Mouse (Mus musculus): ENCODE data around the gene Pou2f3.

Gene Pou2f3

DNA sequence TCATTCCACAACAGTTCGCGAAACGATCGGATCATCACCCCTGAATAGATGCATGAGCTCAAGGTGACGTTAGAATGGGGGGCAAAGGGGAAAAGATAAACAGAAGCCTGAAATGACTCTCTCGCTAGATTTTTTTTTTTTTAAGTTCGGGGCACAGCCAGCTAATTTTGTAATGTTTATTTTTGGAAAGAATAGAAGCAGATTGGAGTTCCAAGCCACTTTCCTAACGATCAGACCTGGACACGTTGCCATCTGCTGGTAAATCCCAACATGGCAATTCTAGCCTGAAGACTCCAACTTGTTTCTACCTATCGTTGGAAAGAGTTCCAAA lies 103.0 kb downstream of the Pou2f3 start, which contains the start of gene Arhgef12:
TSS of gene Arhgef12 (minus strand) at position 53 of the 331 bp plus-strand sequence.
- DNase-seq: peak; percentile 65 to 75

DNA sequence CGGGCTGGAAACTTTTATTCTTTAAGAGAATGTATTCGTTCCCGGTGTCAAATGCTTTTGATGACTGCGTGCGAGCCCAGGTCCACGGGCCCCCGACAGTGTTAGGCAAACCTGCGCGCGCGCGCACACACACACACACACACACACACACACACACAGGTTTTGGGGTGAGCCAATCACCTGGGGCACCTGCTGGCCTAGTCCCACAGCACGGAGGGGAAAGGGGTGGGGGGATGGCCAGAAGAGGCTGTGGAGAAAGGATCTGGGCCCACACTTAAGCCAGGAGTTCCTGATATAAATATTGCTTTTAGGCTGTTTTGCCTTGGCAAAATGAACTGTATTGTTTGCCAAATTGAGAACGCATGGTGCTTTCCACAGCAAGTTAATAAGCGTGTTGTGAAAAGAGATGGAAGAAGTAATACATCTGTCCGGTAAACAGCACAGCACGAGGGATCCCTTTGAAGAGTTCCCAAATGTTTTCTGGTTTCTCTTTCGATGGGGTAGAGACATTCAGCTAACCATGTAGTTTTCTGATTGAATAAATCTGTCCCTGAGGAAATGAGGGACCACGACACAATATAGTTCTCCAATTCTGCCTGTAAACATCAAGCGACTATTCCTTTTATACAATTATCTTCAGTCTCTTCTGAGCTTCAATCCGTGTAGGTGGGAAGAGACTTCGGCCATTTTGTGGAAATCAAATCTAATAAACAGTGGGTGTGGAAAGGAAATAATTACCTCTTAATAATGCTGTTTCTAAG lies 103.6 kb downstream of the Pou2f3 start:
- peak in 1 of 2 experiments; percentile 43 for DNase-seq

- DNase-seq: peak; percentile 92
Observed at GRCm38 (mm10) chr9:43105664-43106361, 104.4 kb downstream of the Pou2f3 start.

GRCm38 (mm10) chr9:43104873-43105663 lies 105.1 kb downstream of the Pou2f3 start:
- DNase-seq: peak; percentile 76

DNA sequence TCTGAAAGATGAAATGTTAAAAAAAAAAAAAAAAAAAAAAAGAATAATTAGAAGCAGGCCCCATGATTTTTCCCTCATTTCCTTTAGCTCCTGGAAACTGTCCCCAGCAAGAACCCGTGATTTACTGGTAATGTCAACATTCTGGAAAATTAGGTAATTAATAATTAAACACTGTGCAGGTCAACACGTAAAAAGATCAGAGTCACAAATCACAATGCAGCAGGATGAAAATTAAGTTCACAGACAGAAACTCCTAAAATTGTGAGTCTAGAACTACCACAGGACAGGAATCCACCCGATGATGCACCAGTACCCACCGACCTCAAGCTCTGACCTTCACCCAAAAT lies 105.7 kb downstream of the Pou2f3 start:
- peak in 1 of 2 experiments; percentile 55 for DNase-seq

GRCm38 (mm10) chr9:43103675-43104299 lies 106.4 kb downstream of the Pou2f3 start:
- DNase-seq: no peak

DNA sequence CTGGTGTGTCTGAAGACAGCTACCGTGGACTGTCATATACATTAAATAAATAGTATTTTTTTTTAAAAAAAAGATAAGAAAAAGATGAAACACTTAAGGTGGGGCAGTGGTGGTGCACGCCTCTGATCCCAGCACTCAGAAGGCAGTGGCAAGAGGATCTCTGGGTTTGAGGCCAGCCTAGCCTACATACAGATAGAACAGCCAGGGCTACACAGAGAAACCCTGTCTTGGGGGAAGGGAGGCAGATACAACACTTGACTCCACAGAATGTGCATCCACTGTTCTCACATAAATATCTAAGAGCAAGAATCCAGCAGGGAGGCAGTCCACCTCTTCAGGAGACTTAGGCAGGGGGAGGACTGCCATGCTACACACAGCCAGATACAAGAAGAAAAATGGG lies 107.2 kb downstream of the Pou2f3 start:
- no peak for DNase-seq

DNA sequence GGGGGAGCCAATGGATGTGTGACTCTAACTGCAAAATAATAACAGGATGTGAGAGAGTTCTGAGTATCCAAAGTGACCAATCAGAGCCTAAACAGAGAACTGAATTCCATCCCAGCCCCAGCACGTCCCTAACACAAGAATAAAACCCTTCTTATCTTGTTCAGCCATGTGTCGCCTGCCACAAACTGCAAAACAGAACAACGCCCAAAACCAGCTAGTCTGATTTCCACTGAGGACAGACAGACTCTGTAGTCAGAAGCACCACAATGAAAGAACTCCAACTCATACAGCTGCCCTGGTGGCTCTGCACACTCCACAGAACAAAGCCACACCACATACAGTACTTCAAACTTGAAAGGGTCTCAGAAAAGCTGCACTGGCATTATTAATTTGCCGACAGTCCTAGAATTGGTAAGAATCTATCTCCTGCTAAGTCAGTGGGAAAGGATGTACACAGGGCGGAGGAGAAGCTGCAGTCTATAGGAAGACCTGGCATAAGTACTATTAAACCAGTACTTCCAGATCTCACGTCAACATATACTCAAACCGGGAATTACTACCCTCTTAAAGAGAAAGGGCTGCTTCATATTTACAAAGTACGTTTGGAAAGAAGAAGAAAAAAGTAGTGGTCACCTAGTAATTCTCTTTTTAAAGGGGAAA lies 108.1 kb downstream of the Pou2f3 start:
- DNase-seq: no peak

DNA sequence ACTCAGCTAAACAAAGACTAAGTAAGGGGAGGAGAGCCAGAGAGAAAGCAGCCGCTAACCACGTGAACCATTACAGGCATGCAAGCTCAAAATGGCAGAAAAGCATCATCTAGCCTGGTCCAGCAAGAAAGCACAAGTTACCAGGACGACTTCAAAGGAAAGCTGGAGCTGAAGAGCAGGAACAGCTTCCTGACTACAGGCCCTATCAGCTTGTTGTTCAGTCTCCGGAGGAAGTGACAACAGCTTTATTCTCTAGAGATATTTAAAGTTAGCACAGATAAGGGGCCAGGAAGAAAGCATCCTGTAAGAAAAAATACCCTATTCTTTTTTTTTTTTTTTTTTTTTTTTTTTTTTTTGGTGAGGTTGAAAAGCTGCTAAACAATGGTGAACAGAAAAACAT lies 111.2 kb downstream of the Pou2f3 start:
- DNase-seq: no peak

- DNase-seq: no peak
Observed at GRCm38 (mm10) chr9:43097801-43098557, 112.2 kb downstream of the Pou2f3 start.

DNA sequence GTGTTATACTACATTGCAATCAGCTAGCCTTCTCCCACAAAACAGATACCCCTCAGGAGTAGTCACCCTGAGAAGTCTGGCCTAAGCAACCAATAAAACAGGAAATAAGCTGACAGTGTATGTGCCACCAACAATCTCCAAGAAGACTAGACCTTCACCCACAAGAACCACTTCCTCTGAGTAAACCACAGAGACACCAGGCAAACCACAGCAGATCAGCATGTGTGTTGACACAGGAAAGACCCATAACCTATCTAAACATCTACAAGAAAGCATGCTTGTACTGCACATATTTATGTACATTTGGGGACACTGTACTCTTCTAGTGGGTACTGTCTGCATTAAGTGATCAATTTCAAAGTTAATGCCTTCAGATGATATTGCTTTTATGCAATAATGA lies 113.8 kb downstream of the Pou2f3 start:
- no peak for DNase-seq

GRCm38 (mm10) chr9:43094828-43095227 lies 115.3 kb downstream of the Pou2f3 start:
- DNase-seq: no peak

GRCm38 (mm10) chr9:43093803-43094202 lies 116.4 kb downstream of the Pou2f3 start:
- DNase-seq: no peak

- no peak for DNase-seq
Observed at GRCm38 (mm10) chr9:43085686-43086285, 124.4 kb downstream of the Pou2f3 start.

DNA sequence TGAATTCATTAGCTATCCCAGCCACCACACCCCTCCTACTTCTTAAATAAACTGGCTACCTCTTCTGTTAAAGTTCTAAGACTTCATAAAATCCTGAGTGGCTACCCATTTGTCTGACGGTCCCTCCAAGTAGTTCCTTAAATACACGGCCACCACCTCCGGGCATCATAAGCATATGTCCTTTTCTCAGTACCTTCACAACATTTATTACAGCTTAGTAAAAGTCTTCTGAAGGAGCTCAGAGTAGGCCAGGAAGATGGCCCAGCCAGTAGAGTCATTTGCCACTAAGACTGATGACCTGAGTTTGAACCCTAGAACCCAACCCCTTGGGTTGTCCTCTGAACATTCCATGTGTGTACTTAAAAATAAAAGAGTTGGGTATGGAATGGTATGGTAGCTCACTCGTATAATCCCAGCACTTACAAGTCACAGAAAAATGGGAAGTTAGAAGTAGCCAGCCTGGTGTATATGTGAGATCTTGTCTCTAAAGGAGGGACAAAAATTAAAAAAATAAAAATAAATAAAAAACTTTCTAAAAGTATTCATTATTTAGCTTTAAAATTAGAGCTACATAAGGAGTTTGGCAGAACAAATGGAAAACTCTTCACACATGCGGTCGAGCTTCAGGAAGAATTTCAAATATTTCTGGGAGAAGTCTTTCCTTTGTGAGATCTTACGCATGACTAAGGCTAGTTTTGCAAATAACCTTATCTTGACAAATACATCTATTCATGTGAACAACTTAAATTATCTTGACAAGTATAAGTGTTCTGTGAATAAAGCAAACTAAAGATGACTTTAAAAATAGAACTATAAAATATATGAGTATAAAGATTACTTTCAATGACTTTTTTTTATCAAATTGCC lies 125.4 kb downstream of the Pou2f3 start:
- no peak for DNase-seq

- DNase-seq: no peak
Observed at GRCm38 (mm10) chr9:43083441-43084055, 126.6 kb downstream of the Pou2f3 start.

GRCm38 (mm10) chr9:43078711-43079110 lies 131.5 kb downstream of the Pou2f3 start:
- DNase-seq: no peak

DNA sequence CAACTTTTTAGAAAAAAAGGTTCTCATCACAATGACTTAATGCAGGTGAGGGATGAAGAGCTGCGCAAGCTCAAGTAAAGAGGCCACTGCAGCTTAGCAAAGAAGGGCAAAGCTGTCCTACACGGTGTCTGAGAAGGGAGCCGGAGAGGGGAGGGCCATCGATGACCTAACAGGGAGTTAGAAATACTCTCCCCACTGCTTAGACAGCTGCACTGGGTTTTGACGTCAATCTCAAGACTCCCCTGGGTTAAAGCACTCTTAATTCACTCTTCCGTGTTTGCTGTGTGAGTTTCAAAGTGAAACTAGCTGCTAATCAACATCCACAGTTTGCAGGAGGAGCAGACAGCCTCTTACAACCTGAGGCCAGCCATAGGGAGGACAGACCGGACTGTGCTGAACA lies 134.0 kb downstream of the Pou2f3 start:
- DNase-seq: no peak

GRCm38 (mm10) chr9:43074611-43075010 lies 135.6 kb downstream of the Pou2f3 start:
- no peak for DNase-seq

Measured in kidney, adult 8-10 months (tissue).